ENCODE assay signal across 20 mouse cellular contexts in the genomic region with DNA sequence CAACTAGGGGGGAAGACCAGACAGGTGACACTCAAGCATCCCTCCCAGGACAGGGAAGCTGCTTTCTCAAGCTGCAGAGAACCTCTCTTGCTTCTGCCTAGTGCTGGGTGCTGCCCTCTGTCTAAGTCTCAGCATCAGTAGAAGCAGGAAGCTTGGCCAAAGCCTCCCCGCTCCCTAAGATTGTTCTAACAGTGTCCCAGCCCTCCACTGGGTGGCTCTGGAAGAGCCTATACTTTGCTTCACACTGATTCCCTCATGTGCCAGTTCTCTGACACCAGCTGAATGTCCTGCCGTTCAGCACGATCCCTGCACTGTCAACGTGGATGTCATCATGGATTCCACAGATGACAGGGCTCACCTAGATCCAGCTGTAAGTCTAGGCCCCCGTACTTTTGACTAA. TPM values are rescaled to one million over a fixed set of nuclear protein-coding genes. Genes with fewer than 3 reads are reported as not detected.
DNase-seq lines count a peak whose midpoint lies in the region; ATAC-seq and TF ChIP-seq lines count a peak whose summit lies in the region.
"Had no signal": no experiment of that assay in that cellular context is flagged by ENCODE, and none has a peak within 500 bp of the region (broad histone marks: within the 10 kb centered on the region; RNA-seq: fewer than 3 reads in every experiment).

No protein-coding gene starts in this region.

- H3K27ac ChIP-seq in midbrain, postnatal 0 days (ENCODE audit: low read depth, low read length): no peak overlapping the region
- H3K27ac ChIP-seq in midbrain, embryonic 11.5 days (ENCODE audit: low read depth, low read length): no peak overlapping the region
- H3K27ac ChIP-seq: embryonic facial prominence, embryonic 13.5 days; forebrain, embryonic 13.5 days; heart, adult 2 months; hindbrain, embryonic 10.5 days had no signal

- ATAC-seq in midbrain, postnatal 0 days (ENCODE audit: low FRiP score): no peak
- no peak for ATAC-seq in midbrain, embryonic 11.5 days (ENCODE audit: low FRiP score)
- ATAC-seq: activated CD4-positive, CD25-positive, alpha-beta regulatory T cell, adult 4 months; Patski had no signal

- no peaks in the 10 kb centered on the region for H3K27me3 ChIP-seq in midbrain, postnatal 0 days (ENCODE audit: insufficient read depth, low read length)
- H3K27me3 ChIP-seq in midbrain, embryonic 11.5 days (ENCODE audit: control insufficient read depth, insufficient read depth, low read length): no peaks in the 10 kb centered on the region
- H3K27me3 ChIP-seq: CH12.LX; embryonic facial prominence, embryonic 13.5 days; forebrain, embryonic 13.5 days; heart, embryonic 12.5 days; Patski had no signal

- H3K9ac ChIP-seq in midbrain, postnatal 0 days (replicated peaks; ENCODE audit: low read length, poor library complexity, severe bottlenecking): no peak overlapping the region
- no peak overlapping the region for H3K9ac ChIP-seq in midbrain, embryonic 11.5 days (ENCODE audit: low read length)
- H3K9ac ChIP-seq: embryonic facial prominence, embryonic 13.5 days; forebrain, embryonic 13.5 days; heart, embryonic 12.5 days had no signal

- DNase-seq in heart, adult 11 months: peak; percentile 71
- DNase-seq in heart, adult 9 months (ENCODE audit: low spot score in 2 of 2): no peak
- DNase-seq in layer of hippocampus, adult 11-12 months (ENCODE audit: low spot score): peak; percentile 4
- no peak for DNase-seq in layer of hippocampus, postnatal 25 days (ENCODE audit: extremely low spot score in 1 of 2, low spot score in 1 of 2)
- no peak for DNase-seq in midbrain, postnatal 0 days (ENCODE audit: low spot score)
- DNase-seq in midbrain, embryonic 11.5 days (ENCODE audit: low spot score, missing footprints): no peak
- DNase-seq: adrenal gland, postnatal 14 days; cerebellum, adult 18-20 months; cerebellum, adult 9-11 months; cerebellum, postnatal 36 days; gastrocnemius, postnatal 10 days; heart, adult 2 months had no signal

- TF ChIP-seq CTCF in midbrain, postnatal 0 days (IDR thresholded peaks at IDR 0.05): peak; percentile 36; the same call in 1 of the 2 replicates

- H3K36me3 ChIP-seq in midbrain, postnatal 0 days (ENCODE audit: insufficient read depth, low read length): no peaks in the 10 kb centered on the region
- no peaks in the 10 kb centered on the region for H3K36me3 ChIP-seq in midbrain, embryonic 11.5 days (ENCODE audit: control insufficient read depth, insufficient read depth, low read length)

- H3K4me1 ChIP-seq in midbrain, postnatal 0 days (ENCODE audit: insufficient read depth, low read length): no peaks in the 10 kb centered on the region
- no peaks in the 10 kb centered on the region for H3K4me1 ChIP-seq in midbrain, embryonic 11.5 days (ENCODE audit: control insufficient read depth, insufficient read depth, low read length)
- H3K4me1 ChIP-seq: embryonic facial prominence, embryonic 13.5 days had no signal

- 85% methylated on average over 5 of the region's 5 CpGs for WGBS in midbrain, postnatal 0 days
- WGBS in midbrain, embryonic 11.5 days: 86% methylated on average over 5 of the region's 5 CpGs

- no peak overlapping the region for H3K4me3 ChIP-seq in midbrain, postnatal 0 days (ENCODE audit: low read depth, low read length)
- no peak overlapping the region for H3K4me3 ChIP-seq in midbrain, embryonic 11.5 days (ENCODE audit: low read depth, low read length)
- H3K4me3 ChIP-seq: embryonic facial prominence, embryonic 13.5 days; forebrain, embryonic 13.5 days; heart, adult 2 months; heart, embryonic 12.5 days; hindbrain, embryonic 10.5 days had no signal

- no peak overlapping the region for H3K4me2 ChIP-seq in midbrain, postnatal 0 days (ENCODE audit: low read depth, low read length, poor library complexity, severe bottlenecking)
- H3K4me2 ChIP-seq in midbrain, embryonic 11.5 days: no peak overlapping the region
- H3K4me2 ChIP-seq: embryonic facial prominence, embryonic 13.5 days; forebrain, embryonic 13.5 days; heart, embryonic 12.5 days had no signal

- H3K9me3 ChIP-seq in midbrain, postnatal 0 days (ENCODE audit: low read length): no peaks in the 10 kb centered on the region
- H3K9me3 ChIP-seq in midbrain, embryonic 11.5 days (ENCODE audit: control insufficient read depth, low read length): no peaks in the 10 kb centered on the region
- H3K9me3 ChIP-seq: embryonic facial prominence, embryonic 13.5 days; forebrain, embryonic 13.5 days; heart, embryonic 12.5 days; hindbrain, embryonic 10.5 days had no signal

RNA-seq across cellular contexts. Expression of a gene that starts 56.8 kb away (rescaled TPM):
- 10 to 100 TPM; 11.8 to 12.3 TPM for total RNA-seq in layer of hippocampus, postnatal 25 days (2021)
- total RNA-seq in midbrain, postnatal 0 days (2014; rRNA removed): 27.5 and 31.9 TPM in 2 replicates
- polyA plus RNA-seq in midbrain, postnatal 0 days (2015; fragmentation: Nextera tagmentation; extraction: Ambion mirVana): 10.5 and 10.9 TPM in 2 replicates
- polyA plus RNA-seq in midbrain, embryonic 11.5 days (2014; fragmentation: Nextera tagmentation; extraction: Ambion mirVana): 1.4 and 2.1 TPM in 2 replicates
- total RNA-seq: CH12.LX; heart, adult 2 months; heart, postnatal 25 days had no signal
- polyA plus RNA-seq: activated CD4-positive, CD25-positive, alpha-beta regulatory T cell, adult 4 months; heart, adult 2 months had no signal

Comparison
In these comparisons a context has a peak if more than half of its experiments do, and no peak if none do; other contexts are left out.
1. DNase-seq: peak in heart, adult 11 months (single experiment) and layer of hippocampus, adult 11-12 months (single experiment); none in heart, adult 9 months (0 of 2), layer of hippocampus, postnatal 25 days (0 of 2), midbrain, postnatal 0 days (single experiment) and midbrain, embryonic 11.5 days (single experiment).